Mouse (Mus musculus): ENCODE measurements around the gene Nfs1. TPM values are rescaled to one million over a fixed set of nuclear protein-coding genes. Genes with fewer than 3 reads are reported as not detected.

Gene Nfs1
- polyA plus RNA-seq, 1 experiment from 2014 or later, result 40.2 TPM

DNA sequence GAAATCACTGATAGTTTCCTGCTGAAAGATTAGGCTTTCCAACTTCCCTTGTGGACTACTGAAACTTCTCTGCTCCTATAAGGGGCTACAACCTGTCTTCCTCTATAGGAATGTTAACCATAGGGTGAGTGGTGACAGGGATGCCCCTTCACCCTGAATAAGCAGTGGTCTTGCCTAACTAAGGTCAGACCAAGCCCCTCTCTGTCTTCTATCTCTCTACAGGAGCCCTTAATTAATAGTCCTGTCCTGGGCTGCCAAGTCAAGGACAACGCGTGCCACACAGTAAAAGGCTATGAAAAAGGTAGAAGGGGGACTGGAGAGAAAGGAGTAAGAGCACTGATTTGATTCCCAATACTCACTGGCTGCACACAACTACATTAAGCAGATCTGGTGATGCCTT lies 37.6 kb upstream of the Nfs1 start:
- Histone ChIP-seq H3K9ac (replicated peaks) (no peak overlapping the region), H3K27me3 (ENCODE audit: insufficient read depth, low read length) (no peaks in the 10 kb centered on the region), H3K4me2 (ENCODE audit: low read depth, low read length) (peak overlapping the region; percentile 69), H3K9me3 (ENCODE audit: low read length) (no peaks in the 10 kb centered on the region), H3K4me3 (ENCODE audit: low read depth, low read length) (no peak overlapping the region), H3K36me3 (replicated peaks; ENCODE audit: insufficient read depth, low read length) (peaks cover 18% of the 10 kb centered on the region), H3K27ac (ENCODE audit: low read depth) (peak overlapping the region; percentile 99; the same call in 1 of the 2 replicates), H3K4me1 (ENCODE audit: insufficient read depth) (peaks cover 21% of the 10 kb centered on the region)
- no peak for DNase-seq
- TF ChIP-seq EP300 (IDR thresholded peaks at IDR 0.05; ENCODE audit: low read depth) (no peak), CTCF (IDR thresholded peaks at IDR 0.05; ENCODE audit: low read depth) (no peak)
- 82% methylated on average over 2 of the region's 2 CpGs for WGBS (ENCODE audit: insufficient replicate concordance)
- ATAC-seq, result no peak

- no peak for TF ChIP-seq EP300 (IDR thresholded peaks at IDR 0.05; ENCODE audit: low read depth)
- TF ChIP-seq CTCF (IDR thresholded peaks at IDR 0.05; ENCODE audit: low read depth), result no peak
- WGBS (ENCODE audit: insufficient replicate concordance), result 9% methylated on average over 8 of the region's 8 CpGs
- Histone ChIP-seq H3K9ac (replicated peaks) (peak overlapping the region; percentile 74), H3K36me3 (replicated peaks; ENCODE audit: insufficient read depth, low read length) (peaks cover 24% of the 10 kb centered on the region), H3K27me3 (ENCODE audit: insufficient read depth, low read length) (no peaks in the 10 kb centered on the region), H3K9me3 (ENCODE audit: low read length) (no peaks in the 10 kb centered on the region), H3K4me2 (ENCODE audit: low read depth, low read length) (peak overlapping the region; percentile 69), H3K27ac (ENCODE audit: low read depth) (peak overlapping the region; percentile 99), H3K4me3 (ENCODE audit: low read depth, low read length) (peak overlapping the region; percentile 93), H3K4me1 (ENCODE audit: insufficient read depth) (peaks cover 21% of the 10 kb centered on the region)
- ATAC-seq (no peak), DNase-seq (no peak)
Observed at GRCm38 (mm10) chr2:156180824-156181590, 37.0 kb upstream of the Nfs1 start.

- Histone ChIP-seq H3K4me1 (ENCODE audit: insufficient read depth) (peaks cover 21% of the 10 kb centered on the region), H3K36me3 (replicated peaks; ENCODE audit: insufficient read depth, low read length) (peaks cover 30% of the 10 kb centered on the region), H3K27me3 (ENCODE audit: insufficient read depth, low read length) (no peaks in the 10 kb centered on the region), H3K27ac (ENCODE audit: low read depth) (peak within 1 kb of the TSS; percentile 99), H3K9me3 (ENCODE audit: low read length) (no peaks in the 10 kb centered on the region), H3K4me3 (ENCODE audit: low read depth, low read length) (peak within 1 kb of the TSS; percentile 93), H3K4me2 (ENCODE audit: low read depth, low read length) (peak within 1 kb of the TSS; percentile 80), H3K9ac (replicated peaks) (peak within 1 kb of the TSS; percentile 100)
- ATAC-seq, result peak; percentile 92
- peak; percentile 100 for DNase-seq
- TF ChIP-seq CTCF (IDR thresholded peaks at IDR 0.05; ENCODE audit: low read depth) (peak; percentile 75), EP300 (IDR thresholded peaks at IDR 0.05; ENCODE audit: low read depth) (peak; percentile 96)
- under 1% methylated on average over 44 of the region's 47 CpGs for WGBS (ENCODE audit: insufficient replicate concordance)
Observed at GRCm38 (mm10) chr2:156180094-156180821, 36.3 kb upstream of the Nfs1 start, which contains the start of gene Rbm39. Rbm39 (minus strand) TSS chr2:156180238.

DNA sequence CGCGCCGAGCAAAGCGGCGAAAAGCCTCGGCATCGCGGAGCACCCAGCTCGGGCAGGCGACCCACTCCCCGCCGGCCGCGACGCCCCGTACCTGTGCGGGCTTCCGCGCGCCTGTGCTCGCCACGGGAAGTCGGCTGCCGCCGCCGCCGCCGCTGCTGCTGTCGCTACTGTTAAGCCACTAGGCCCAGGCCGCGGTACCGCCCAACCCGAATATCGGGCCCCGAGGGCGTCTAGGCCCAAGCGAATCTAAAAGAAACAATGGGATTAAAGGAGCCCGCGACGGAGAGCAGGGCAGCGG lies 35.8 kb upstream of the Nfs1 start:
- Histone ChIP-seq H3K4me2 (ENCODE audit: low read depth, low read length) (peak overlapping the region; percentile 80), H3K9ac (replicated peaks) (peak overlapping the region; percentile 100), H3K9me3 (ENCODE audit: low read length) (no peaks in the 10 kb centered on the region), H3K27me3 (ENCODE audit: insufficient read depth, low read length) (no peaks in the 10 kb centered on the region), H3K27ac (ENCODE audit: low read depth) (peak overlapping the region; percentile 99), H3K4me3 (ENCODE audit: low read depth, low read length) (peak overlapping the region; percentile 93), H3K36me3 (replicated peaks; ENCODE audit: insufficient read depth, low read length) (peaks cover 34% of the 10 kb centered on the region), H3K4me1 (ENCODE audit: insufficient read depth) (peaks cover 21% of the 10 kb centered on the region)
- DNase-seq, result no peak
- ATAC-seq, result peak; percentile 5
- TF ChIP-seq EP300 (IDR thresholded peaks at IDR 0.05; ENCODE audit: low read depth), result no peak
- no peak for TF ChIP-seq CTCF (IDR thresholded peaks at IDR 0.05; ENCODE audit: low read depth)
- 0% methylated on average over 30 of the region's 41 CpGs for WGBS (ENCODE audit: insufficient replicate concordance)

- Histone ChIP-seq H3K9ac (replicated peaks) (peak overlapping the region; percentile 100), H3K4me3 (ENCODE audit: low read depth, low read length) (peak overlapping the region; percentile 93), H3K27ac (ENCODE audit: low read depth) (peak overlapping the region; percentile 99), H3K4me2 (ENCODE audit: low read depth, low read length) (peak overlapping the region; percentile 80), H3K27me3 (ENCODE audit: insufficient read depth, low read length) (no peaks in the 10 kb centered on the region), H3K36me3 (replicated peaks; ENCODE audit: insufficient read depth, low read length) (peaks cover 39% of the 10 kb centered on the region), H3K9me3 (ENCODE audit: low read length) (no peaks in the 10 kb centered on the region), H3K4me1 (ENCODE audit: insufficient read depth) (peaks cover 21% of the 10 kb centered on the region)
- DNase-seq (peak; percentile 88), ATAC-seq (peak; percentile 34)
- 3% methylated on average over 47 of the region's 47 CpGs for WGBS (ENCODE audit: insufficient replicate concordance)
- TF ChIP-seq EP300 (IDR thresholded peaks at IDR 0.05; ENCODE audit: low read depth) (peak; percentile 16; the same call in 1 of the 2 replicates), CTCF (IDR thresholded peaks at IDR 0.05; ENCODE audit: low read depth) (peak; percentile 34)
Observed at GRCm38 (mm10) chr2:156179046-156179795, 35.2 kb upstream of the Nfs1 start.
